Mouse (Mus musculus) ovary, postnatal 14 days (tissue): ENCODE results near the gene Slc26a3.

ENCODE experiments used
- DNase-seq: peaks from one replicate; pipeline ENCODE4 v3.0.0; 2022; ENCODE audit warnings: low spot score

Gene Slc26a3

GRCm38 (mm10) chr12:31513724-31514503, 123.2 kb downstream of the Slc26a3 start:
- DNase-seq: no peak

- no peak for DNase-seq
Measured at GRCm38 (mm10) chr12:31520119-31520518, 129.4 kb downstream of the Slc26a3 start.

DNA sequence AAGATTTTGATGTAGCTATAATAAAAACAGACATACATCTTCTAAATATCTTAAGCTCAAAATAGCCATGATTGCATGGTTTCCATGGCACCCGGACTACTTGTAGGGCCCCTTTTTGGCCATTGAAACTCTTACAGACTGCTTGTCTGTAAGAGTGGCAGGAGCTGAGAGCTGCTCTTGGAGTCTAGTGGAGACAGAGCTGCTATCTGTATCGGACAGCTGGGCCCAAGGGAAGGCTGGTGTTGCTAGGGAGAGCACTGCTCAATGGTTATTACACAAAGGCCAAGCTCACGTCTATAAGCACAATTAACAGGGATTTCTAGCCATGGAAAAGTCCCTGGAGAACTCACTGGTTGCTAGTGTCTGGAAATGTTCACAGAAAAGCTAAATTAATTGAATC, 130.7 kb downstream of the Slc26a3 start:
- no peak for DNase-seq
